Mouse (Mus musculus) heart, embryonic 10.5 days (tissue): Measurements from ENCODE around the gene Il21r. TPM values are rescaled to one million over a fixed set of nuclear protein-coding genes. Genes with fewer than 3 reads are reported as not detected.

Experiments used
- DNase-seq: peaks from one replicate; pipeline ENCODE4 v3.0.0-alpha.2; 2017; ENCODE audit warnings: low spot score
- H3K27ac ChIP-seq: fragments of 300-500 bp; sonication (generic); 2 replicates; pipeline ENCODE4 v1.5.1; 2016; ENCODE audit warnings: mild to moderate bottlenecking
- H3K27me3 ChIP-seq: fragments of 300-500 bp; sonication (generic); 2 replicates; pipeline ENCODE4 v1.6.1; 2016; ENCODE audit warnings: mild to moderate bottlenecking; ENCODE audit not compliant: poor library complexity, insufficient read depth, severe bottlenecking
- H3K36me3 ChIP-seq: fragments of 300-500 bp; sonication (generic); 2 replicates; pipeline ENCODE4 v1.6.1; 2016; ENCODE audit warnings: mild to moderate bottlenecking, moderate library complexity
- H3K4me1 ChIP-seq: fragments of 300-500 bp; sonication (generic); 2 replicates; pipeline ENCODE4 v1.6.1; 2016; ENCODE audit warnings: mild to moderate bottlenecking
- H3K4me3 ChIP-seq: fragments of 300-500 bp; sonication (generic); 2 replicates; pipeline ENCODE4 v1.5.1; 2016; ENCODE audit warnings: mild to moderate bottlenecking, moderate library complexity
- H3K9me3 ChIP-seq: fragments of 300-500 bp; sonication (generic); 2 replicates; pipeline ENCODE4 v1.6.1; 2016; ENCODE audit warnings: mild to moderate bottlenecking, moderate library complexity
- WGBS: fragments of 180-500 bp; shearing (Covaris S2); methylation state at CpG from one replicate; pipeline ENCODE4 v1.1.7; 2016; 5-methylcytosine and 5-hydroxymethylcytosine counted together
- polyA plus RNA-seq: library from polyadenylated mRNA; unstranded; fragments of >200 nt; fragmentation: Nextera tagmentation; extraction: Ambion mirVana; gene quantifications from 2 replicates; pipeline ENCODE4 v1.2.1, GENCODE M21; 2016

Gene Il21r
- polyA plus RNA-seq, 1 experiment from 2014 or later = 0.11 TPM

DNA sequence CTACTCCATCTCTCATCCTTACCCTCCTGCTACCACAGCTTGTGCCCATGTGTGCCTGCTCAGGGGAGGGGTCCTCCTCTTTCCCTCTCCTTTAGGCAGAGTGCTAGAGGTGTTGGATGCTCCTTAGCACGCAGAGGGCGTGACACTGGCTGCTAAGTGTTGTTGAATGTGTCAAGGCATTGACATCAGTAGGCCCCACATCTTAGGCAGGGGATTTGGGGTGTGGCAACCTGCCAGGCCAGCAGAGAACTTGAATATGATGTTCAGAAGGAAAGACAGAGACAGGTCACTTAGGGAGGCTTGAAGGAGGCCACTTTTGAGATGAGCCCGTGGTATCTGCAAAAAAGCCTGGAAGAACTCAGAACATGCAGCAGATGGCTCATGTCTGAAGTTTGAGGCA is 25.1 kb upstream of the Il21r start:
- no peak for DNase-seq
- H3K36me3 ChIP-seq = no peaks in the 10 kb centered on the region
- H3K4me1 ChIP-seq = peaks cover 29% of the 10 kb centered on the region
- no peaks in the 10 kb centered on the region for H3K9me3 ChIP-seq
- no peak overlapping the region for H3K4me3 ChIP-seq
- peaks cover 24% of the 10 kb centered on the region; the same call in 1 of the 2 replicates for H3K27me3 ChIP-seq
- WGBS = 70% methylated on average over 3 of the region's 3 CpGs
- peak overlapping the region; percentile 52; the same call in 1 of the 2 replicates for H3K27ac ChIP-seq

DNA sequence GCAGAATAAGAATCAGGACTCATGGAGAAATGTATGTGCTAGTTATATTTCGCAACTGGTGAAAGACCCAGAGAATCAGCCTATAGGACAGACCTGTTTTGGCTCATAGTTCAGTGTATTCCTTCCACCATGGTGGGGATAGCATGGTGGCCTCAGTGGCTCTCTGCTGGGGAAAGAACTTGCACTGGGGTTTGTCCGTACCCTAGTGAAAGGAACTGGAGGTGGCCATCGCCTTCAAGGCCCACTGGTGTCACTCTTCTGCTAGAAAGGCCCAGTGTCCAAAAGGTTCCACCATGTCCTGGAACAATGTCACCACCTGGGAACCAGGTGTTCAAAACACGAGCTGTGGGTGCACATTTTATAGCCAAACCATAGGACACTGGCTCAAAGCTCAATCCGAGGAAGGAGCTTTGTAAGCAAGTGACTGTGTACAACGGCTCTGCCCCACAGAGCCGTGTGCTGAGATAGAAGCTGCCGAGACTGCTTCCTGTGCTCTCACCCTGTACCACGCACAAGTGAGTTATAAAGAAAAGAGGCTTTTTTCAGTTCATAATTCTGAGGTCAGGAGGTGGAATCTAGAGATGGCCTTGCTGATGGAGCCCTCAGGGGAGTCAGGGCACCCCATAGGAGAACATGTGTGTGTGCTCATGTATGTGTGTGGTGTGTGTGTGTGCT is 23.5 kb upstream of the Il21r start:
- Histone ChIP-seq H3K4me3 (no peak overlapping the region), H3K27ac (no peak overlapping the region), H3K4me1 (peaks cover 29% of the 10 kb centered on the region), H3K36me3 (no peaks in the 10 kb centered on the region), H3K27me3 (peaks cover 26% of the 10 kb centered on the region; the same call in 1 of the 2 replicates), H3K9me3 (no peaks in the 10 kb centered on the region)
- WGBS = 80% methylated on average over 9 of the region's 9 CpGs
- no peak for DNase-seq

DNA sequence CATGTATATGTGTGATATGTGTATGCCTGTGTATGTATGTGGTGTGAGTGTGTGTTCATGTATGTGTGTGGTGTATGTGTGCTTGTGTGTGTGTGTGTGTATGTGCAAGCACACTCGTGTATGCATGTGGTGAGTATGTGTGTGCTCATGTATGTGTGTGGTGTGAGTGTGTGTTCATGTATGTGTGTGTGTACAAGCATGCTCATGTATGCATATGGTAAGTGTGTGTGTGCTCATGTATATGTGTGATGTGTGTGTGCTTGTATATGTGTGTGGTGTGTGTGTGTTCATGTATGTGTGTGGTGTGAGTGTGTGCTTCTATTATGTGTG is 23.0 kb upstream of the Il21r start:
- H3K4me3 ChIP-seq = no peak overlapping the region
- H3K27me3 ChIP-seq = peaks cover 26% of the 10 kb centered on the region; the same call in 1 of the 2 replicates
- whole genome bisulfite sequencing = 81% methylated on average over 1 of the region's 1 CpGs
- no peak for DNase-seq
- peaks cover 25% of the 10 kb centered on the region for H3K4me1 ChIP-seq
- no peaks in the 10 kb centered on the region for H3K9me3 ChIP-seq
- no peaks in the 10 kb centered on the region for H3K36me3 ChIP-seq
- H3K27ac ChIP-seq = no peak overlapping the region

DNA sequence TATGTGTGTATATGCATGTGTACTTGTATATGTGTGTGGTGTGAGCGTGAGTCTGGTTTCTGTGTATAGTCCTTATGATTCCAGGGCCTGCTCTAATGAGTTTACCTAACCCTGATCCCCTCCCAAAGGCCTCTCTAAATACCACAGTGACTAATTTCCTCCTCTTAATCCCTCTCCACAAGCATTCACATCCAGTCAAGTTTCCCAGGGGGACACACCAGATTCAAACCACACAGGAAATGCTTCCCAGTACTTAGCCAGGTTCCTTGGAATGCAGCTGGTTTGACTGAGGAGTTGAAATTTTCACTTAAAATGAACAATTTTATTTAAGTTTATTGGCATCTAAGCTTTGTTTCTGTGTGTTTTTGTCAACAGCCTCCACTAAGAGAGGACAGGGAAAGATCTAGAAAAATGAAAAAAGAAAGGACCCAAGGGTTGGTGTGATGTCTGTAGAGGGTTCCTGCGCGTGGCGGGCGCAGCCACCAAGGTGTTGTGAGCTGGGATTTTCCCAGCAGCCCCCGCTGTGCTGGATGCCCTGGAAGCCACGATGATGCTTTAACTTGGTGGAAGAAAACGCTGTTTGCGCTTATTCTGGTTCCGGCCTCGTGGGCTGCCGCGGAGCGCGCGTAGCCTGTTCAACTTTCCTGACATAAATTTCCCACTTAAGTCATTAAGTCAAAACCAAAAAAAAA is 22.5 kb upstream of the Il21r start:
- 12% methylated on average over 16 of the region's 16 CpGs for WGBS
- H3K27ac ChIP-seq = peak overlapping the region; percentile 59; the same call in 1 of the 2 replicates
- H3K27me3 ChIP-seq = peaks cover 26% of the 10 kb centered on the region; the same call in 1 of the 2 replicates
- DNase-seq = no peak
- peak overlapping the region; percentile 51 for H3K4me3 ChIP-seq
- H3K36me3 ChIP-seq = no peaks in the 10 kb centered on the region
- peaks cover 21% of the 10 kb centered on the region for H3K4me1 ChIP-seq
- no peaks in the 10 kb centered on the region for H3K9me3 ChIP-seq

DNA sequence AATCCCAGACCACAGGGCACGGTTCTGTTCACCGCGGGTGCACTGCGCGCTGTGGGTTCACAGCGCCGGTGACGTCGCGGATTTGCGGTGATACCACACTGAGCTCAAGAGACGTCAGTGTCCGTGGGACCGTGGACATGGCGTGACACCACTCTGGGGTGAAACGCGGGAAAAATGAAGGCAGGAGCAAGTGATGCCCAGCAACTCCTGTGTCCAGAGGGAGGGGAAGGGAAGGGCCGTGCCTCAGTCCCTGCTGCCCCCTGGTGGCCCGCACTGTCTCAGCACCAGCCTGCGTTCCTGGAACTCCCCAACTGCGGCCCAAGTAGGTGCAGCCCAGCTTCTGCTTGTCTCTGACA is 21.9 kb upstream of the Il21r start:
- Histone ChIP-seq H3K27me3 (peaks cover 26% of the 10 kb centered on the region; the same call in 1 of the 2 replicates), H3K4me3 (peak overlapping the region; percentile 51), H3K4me1 (peaks cover 15% of the 10 kb centered on the region), H3K9me3 (no peaks in the 10 kb centered on the region), H3K27ac (peak overlapping the region; percentile 59; the same call in 1 of the 2 replicates), H3K36me3 (no peaks in the 10 kb centered on the region)
- WGBS = 6% methylated on average over 21 of the region's 21 CpGs
- DNase-seq = peak; percentile 89

GRCm38 (mm10) chr7:125583325-125584004 is 19.8 kb upstream of the Il21r start:
- Histone ChIP-seq H3K36me3 (no peaks in the 10 kb centered on the region), H3K4me3 (no peak overlapping the region), H3K9me3 (no peaks in the 10 kb centered on the region), H3K27me3 (peaks cover 26% of the 10 kb centered on the region; the same call in 1 of the 2 replicates), H3K4me1 (peaks cover 6% of the 10 kb centered on the region), H3K27ac (no peak overlapping the region)
- DNase-seq = no peak
- WGBS = 70% methylated on average over 6 of the region's 6 CpGs

GRCm38 (mm10) chr7:125584005-125584369 is 19.2 kb upstream of the Il21r start:
- H3K27me3 ChIP-seq = peaks cover 22% of the 10 kb centered on the region; the same call in 1 of the 2 replicates
- peaks cover 4% of the 10 kb centered on the region for H3K4me1 ChIP-seq
- no peak overlapping the region for H3K27ac ChIP-seq
- H3K9me3 ChIP-seq = no peaks in the 10 kb centered on the region
- H3K4me3 ChIP-seq = no peak overlapping the region
- no peak for DNase-seq
- 80% methylated on average over 5 of the region's 5 CpGs for WGBS
- no peaks in the 10 kb centered on the region for H3K36me3 ChIP-seq

GRCm38 (mm10) chr7:125586355-125586754 is 16.9 kb upstream of the Il21r start:
- 93% methylated on average over 23 of the region's 23 CpGs for WGBS
- H3K36me3 ChIP-seq = no peaks in the 10 kb centered on the region
- H3K27ac ChIP-seq = no peak overlapping the region
- no peak overlapping the region for H3K4me3 ChIP-seq
- no peak for DNase-seq
- H3K4me1 ChIP-seq = peaks cover under 1% of the 10 kb centered on the region; the same call in 1 of the 2 replicates
- H3K27me3 ChIP-seq = 0 out of 2 replicates have a peak, but pooled peaks cover 15% of the 10 kb centered on the region
- H3K9me3 ChIP-seq = no peaks in the 10 kb centered on the region

DNA sequence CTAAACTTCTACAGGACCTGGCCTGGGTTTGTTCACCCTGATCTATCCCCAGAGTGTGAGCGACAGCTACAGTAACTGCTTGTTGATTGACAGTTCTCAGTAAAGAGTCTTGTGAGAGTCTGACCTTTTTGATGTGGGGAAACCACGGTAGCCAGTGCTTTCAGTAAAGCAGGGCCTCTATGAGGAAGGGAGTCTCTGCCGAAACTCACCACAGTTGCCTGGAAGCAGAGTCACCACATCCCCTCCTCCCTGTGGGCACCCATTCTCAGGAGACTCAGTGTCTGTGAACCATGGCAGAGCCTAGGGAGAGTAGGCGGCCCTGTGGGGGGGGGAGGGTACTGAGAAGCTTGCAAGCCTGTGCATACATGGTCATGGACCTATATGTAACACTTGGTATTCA is 14.5 kb upstream of the Il21r start:
- Histone ChIP-seq H3K27me3 (0 out of 2 replicates have a peak, but pooled peaks cover 7% of the 10 kb centered on the region), H3K9me3 (no peaks in the 10 kb centered on the region), H3K27ac (no peak overlapping the region), H3K4me1 (no peaks in the 10 kb centered on the region), H3K4me3 (no peak overlapping the region), H3K36me3 (no peaks in the 10 kb centered on the region)
- WGBS = 74% methylated on average over 4 of the region's 4 CpGs
- DNase-seq = no peak

DNA sequence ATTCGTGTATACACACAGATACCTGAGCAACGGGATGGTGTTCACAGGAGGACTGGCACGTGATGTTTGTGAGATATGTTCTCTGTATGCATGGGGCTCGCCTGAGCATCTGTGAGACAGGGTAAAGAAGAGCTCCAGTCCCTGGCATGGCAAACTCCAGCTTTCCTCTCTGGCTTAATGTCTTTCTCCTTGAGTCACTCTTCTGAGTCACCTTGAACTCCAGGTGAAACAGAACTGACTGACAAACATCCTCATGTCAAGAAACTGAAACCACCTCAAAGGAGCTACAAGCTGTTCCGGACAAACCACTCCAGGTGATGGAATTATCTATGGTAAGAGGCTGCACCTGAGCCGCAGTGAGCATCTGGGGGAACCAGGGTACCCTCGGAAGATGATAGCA is 13.3 kb upstream of the Il21r start:
- H3K4me3 ChIP-seq = no peak overlapping the region
- no peaks in the 10 kb centered on the region for H3K4me1 ChIP-seq
- DNase-seq = no peak
- H3K9me3 ChIP-seq = no peaks in the 10 kb centered on the region
- no peaks in the 10 kb centered on the region for H3K27me3 ChIP-seq
- H3K27ac ChIP-seq = no peak overlapping the region
- 79% methylated on average over 7 of the region's 7 CpGs for WGBS
- H3K36me3 ChIP-seq = no peaks in the 10 kb centered on the region

GRCm38 (mm10) chr7:125593831-125594230 is 9.4 kb upstream of the Il21r start:
- Histone ChIP-seq H3K27me3 (no peaks in the 10 kb centered on the region), H3K4me1 (no peaks in the 10 kb centered on the region), H3K4me3 (no peak overlapping the region), H3K36me3 (no peaks in the 10 kb centered on the region), H3K9me3 (no peaks in the 10 kb centered on the region), H3K27ac (no peak overlapping the region)
- WGBS = 86% methylated on average over 4 of the region's 4 CpGs
- no peak for DNase-seq

DNA sequence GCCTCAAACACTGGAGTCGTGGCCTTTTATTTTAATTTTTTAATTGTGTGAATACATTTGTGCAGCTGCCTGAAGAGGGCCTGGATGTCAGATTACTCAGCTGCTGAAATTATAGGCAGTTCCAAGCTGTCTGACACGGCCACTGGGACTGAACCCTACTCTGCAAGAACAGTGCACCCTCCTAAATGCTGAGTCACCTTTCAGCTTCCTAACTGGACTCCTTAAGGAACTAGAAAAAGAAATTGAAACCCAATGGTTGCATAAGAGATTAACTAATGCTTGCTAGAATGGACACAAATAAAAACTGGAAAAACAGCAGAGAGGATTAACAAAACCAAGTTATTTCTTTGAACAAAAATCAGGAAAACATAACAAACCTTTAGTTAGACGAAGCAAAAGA is 6.8 kb upstream of the Il21r start:
- Histone ChIP-seq H3K4me1 (peaks cover 18% of the 10 kb centered on the region), H3K27me3 (no peaks in the 10 kb centered on the region), H3K4me3 (no peak overlapping the region), H3K27ac (no peak overlapping the region), H3K36me3 (no peaks in the 10 kb centered on the region), H3K9me3 (no peaks in the 10 kb centered on the region)
- WGBS = 68% methylated on average over 3 of the region's 3 CpGs
- no peak for DNase-seq

- 90% methylated on average over 9 of the region's 9 CpGs for WGBS
- no peaks in the 10 kb centered on the region for H3K36me3 ChIP-seq
- no peak overlapping the region for H3K4me3 ChIP-seq
- H3K27me3 ChIP-seq = no peaks in the 10 kb centered on the region
- H3K9me3 ChIP-seq = no peaks in the 10 kb centered on the region
- H3K4me1 ChIP-seq = peaks cover 18% of the 10 kb centered on the region
- no peak overlapping the region for H3K27ac ChIP-seq
- DNase-seq = no peak
These were observed 6.1 kb upstream of the Il21r start for GRCm38 (mm10) chr7:125597083-125597482.
